In genomic region chr5:3344081-3344631, GRCm38 (mm10) we compare ENCODE assay signal across 8 mouse cellular contexts. TPM values are rescaled to one million over a fixed set of nuclear protein-coding genes. Genes with fewer than 3 reads are reported as not detected.
DNase-seq lines count a peak whose midpoint lies in the region; ATAC-seq lines count a peak whose summit lies in the region.

No protein-coding gene starts in this region.

- H3K9me3 ChIP-seq in hindbrain, embryonic 11.5 days (ENCODE audit: control insufficient read depth, low read length), result no peaks in the 10 kb centered on the region

- H3K27ac ChIP-seq in hindbrain, embryonic 11.5 days (ENCODE audit: low read depth, low read length), result no peak overlapping the region

- no peaks in the 10 kb centered on the region for H3K36me3 ChIP-seq in hindbrain, embryonic 11.5 days (ENCODE audit: control insufficient read depth, insufficient read depth, low read length)

- H3K4me2 ChIP-seq in hindbrain, embryonic 11.5 days (replicated peaks; ENCODE audit: low read depth, low read length), result peak overlapping the region; percentile 94

- ATAC-seq in hindbrain, embryonic 11.5 days (ENCODE audit: low FRiP score), result peak; percentile 58

- H3K27me3 ChIP-seq in hindbrain, embryonic 11.5 days (ENCODE audit: control insufficient read depth, insufficient read depth, low read length), result peaks cover 6% of the 10 kb centered on the region

- no peaks in the 10 kb centered on the region; the same call in 1 of the 2 replicates for H3K4me1 ChIP-seq in hindbrain, embryonic 11.5 days (replicated peaks; ENCODE audit: control insufficient read depth, insufficient read depth, low read length)

- DNase-seq in Muller cell, postnatal 12 days (ENCODE audit: inconsistent ontology term), result peak; percentile 86
- DNase-seq in cerebellum, adult 9-10 months, result peak; percentile 29
- peak; percentile 60 to 80 for DNase-seq in frontal cortex, postnatal 10 days (ENCODE audit: low spot score in 2 of 2)
- DNase-seq in hindbrain, embryonic 11.5 days (ENCODE audit: low spot score), result peak; percentile 80
- DNase-seq in layer of hippocampus, postnatal 25 days (ENCODE audit: extremely low spot score in 1 of 2, low spot score in 1 of 2), result peak; percentile 62 to 73
- DNase-seq in lung, postnatal 14 days, result peak; percentile 89
- DNase-seq in ovary, postnatal 14 days (ENCODE audit: low spot score), result peak; percentile 74
- peak; percentile 90 for DNase-seq in thymus, postnatal 14 days

- H3K9ac ChIP-seq in hindbrain, embryonic 11.5 days (ENCODE audit: low read depth, low read length), result peak overlapping the region; percentile 53; the same call in 1 of the 2 replicates

- under 1% methylated on average over 55 of the region's 58 CpGs for WGBS in hindbrain, embryonic 11.5 days

- peak overlapping the region; percentile 57 for H3K4me3 ChIP-seq in hindbrain, embryonic 11.5 days (ENCODE audit: low read depth, low read length)

RNA-seq across cellular contexts. Expression of gene Cdk6, which starts 2.9 kb away (rescaled TPM):
- polyA plus RNA-seq in hindbrain, embryonic 11.5 days (2014; fragmentation: Nextera tagmentation; extraction: Ambion mirVana), result 15.0 and 17.8 TPM in 2 replicates
- total RNA-seq in layer of hippocampus, postnatal 25 days (2021), result 1 to 10 TPM; 2.8 to 5.1 TPM

Comparison
In these comparisons a context has a peak if more than half of its experiments do, and no peak if none do; other contexts are left out.
1. DNase-seq: peak in every context shown above with its lines; median percentile 90 in thymus, postnatal 14 days; 89 in lung, postnatal 14 days; 86 in Muller cell, postnatal 12 days; 80 in hindbrain, embryonic 11.5 days; 74 in ovary, postnatal 14 days; 70 in frontal cortex, postnatal 10 days; 68 in layer of hippocampus, postnatal 25 days; 29 in cerebellum, adult 9-10 months.